Mouse (Mus musculus): ENCODE measurements around the gene Acaca. TPM values are rescaled to one million over a fixed set of nuclear protein-coding genes. Genes with fewer than 3 reads are reported as not detected.

Gene Acaca
- polyA plus RNA-seq, 1 experiment from 2014 or later, result 15.0 TPM

- Histone ChIP-seq H3K9ac (no peak overlapping the region), H3K4me3 (replicated peaks) (no peak overlapping the region), H3K9me3 (no peaks in the 10 kb centered on the region), H3K27ac (no peak overlapping the region), H3K27me3 (replicated peaks) (no peaks in the 10 kb centered on the region), H3K36me3 (no peaks in the 10 kb centered on the region), H3K4me1 (replicated peaks) (no peaks in the 10 kb centered on the region; the same call in 1 of the 2 replicates), H3K4me2 (replicated peaks) (no peak overlapping the region)
- no peak for ATAC-seq
- 75% methylated on average over 10 of the region's 10 CpGs for WGBS
Observed at GRCm38 (mm10) chr11:84193249-84193648, 63.8 kb downstream of the Acaca start.

DNA sequence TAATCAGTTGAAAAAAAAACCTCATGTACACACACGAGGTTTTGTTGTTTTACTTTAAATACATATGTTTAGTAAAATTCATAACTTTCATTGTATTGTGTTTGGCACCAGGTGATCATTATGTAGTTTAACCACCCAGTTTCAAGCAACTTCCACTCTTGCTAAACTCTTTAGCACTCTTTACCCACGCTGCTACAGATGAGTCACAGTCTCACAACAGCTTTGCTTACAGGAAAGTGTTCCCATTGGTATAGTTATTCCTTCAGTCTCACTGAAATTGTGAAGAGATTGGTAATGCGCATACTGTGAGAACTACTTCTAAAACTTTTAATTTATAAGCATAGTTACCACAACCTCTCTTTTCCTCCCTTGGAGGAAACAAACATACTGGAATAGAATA is 65.3 kb downstream of the Acaca start:
- WGBS, result 89% methylated on average over 3 of the region's 3 CpGs
- Histone ChIP-seq H3K36me3 (no peaks in the 10 kb centered on the region), H3K4me2 (replicated peaks) (no peak overlapping the region), H3K9ac (no peak overlapping the region), H3K27me3 (replicated peaks) (no peaks in the 10 kb centered on the region), H3K9me3 (no peaks in the 10 kb centered on the region), H3K27ac (no peak overlapping the region), H3K4me3 (replicated peaks) (no peak overlapping the region), H3K4me1 (replicated peaks) (no peaks in the 10 kb centered on the region; the same call in 1 of the 2 replicates)
- no peak for ATAC-seq

DNA sequence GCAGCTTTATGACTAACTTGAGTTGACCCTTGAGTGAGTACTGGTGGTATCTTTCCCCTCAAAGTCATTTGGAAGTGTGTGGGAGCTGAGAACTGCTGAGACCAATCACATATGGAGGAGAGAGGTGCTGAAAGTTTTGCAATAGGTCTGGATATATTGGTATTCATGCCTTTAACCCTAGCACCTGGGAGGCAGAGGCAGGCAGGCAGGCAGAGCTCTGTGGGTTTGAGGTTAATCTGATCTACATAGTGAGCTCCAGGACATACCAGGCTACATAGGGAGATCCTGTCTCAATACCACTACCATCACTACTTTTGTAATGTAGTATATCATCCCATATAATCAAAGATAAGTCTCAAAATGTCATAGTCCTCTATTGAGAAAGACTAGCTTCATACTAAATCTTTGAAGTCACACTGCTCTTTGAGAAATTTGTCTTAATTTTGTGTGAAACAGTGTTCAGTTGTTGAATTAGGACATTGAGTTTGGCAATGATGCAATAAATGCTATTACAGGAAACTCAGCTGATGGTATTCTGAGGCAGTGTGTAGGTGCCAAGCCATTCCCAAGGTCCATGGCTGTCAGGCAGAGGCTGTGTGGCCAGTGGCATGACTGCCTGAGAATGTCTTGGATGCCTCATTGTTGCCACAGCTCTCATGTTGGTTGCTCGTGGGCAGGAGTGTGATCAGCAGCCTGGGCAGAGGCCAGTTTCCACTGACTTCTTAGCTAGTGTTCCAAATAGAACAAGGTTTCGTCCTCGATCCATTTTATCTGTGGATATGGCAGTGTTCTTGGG is 68.3 kb downstream of the Acaca start:
- Histone ChIP-seq H3K4me3 (replicated peaks) (no peak overlapping the region), H3K27me3 (replicated peaks) (no peaks in the 10 kb centered on the region), H3K4me1 (replicated peaks) (no peaks in the 10 kb centered on the region; the same call in 1 of the 2 replicates), H3K27ac (no peak overlapping the region), H3K9ac (no peak overlapping the region), H3K4me2 (replicated peaks) (no peak overlapping the region), H3K36me3 (no peaks in the 10 kb centered on the region), H3K9me3 (no peaks in the 10 kb centered on the region)
- WGBS, result 89% methylated on average over 3 of the region's 3 CpGs
- no peak for ATAC-seq

GRCm38 (mm10) chr11:84205776-84206175 is 76.3 kb downstream of the Acaca start:
- Histone ChIP-seq H3K9ac (no peak overlapping the region), H3K4me1 (replicated peaks) (no peaks in the 10 kb centered on the region), H3K4me3 (replicated peaks) (no peak overlapping the region), H3K27ac (no peak overlapping the region), H3K36me3 (no peaks in the 10 kb centered on the region), H3K4me2 (replicated peaks) (no peak overlapping the region), H3K27me3 (replicated peaks) (no peaks in the 10 kb centered on the region), H3K9me3 (no peaks in the 10 kb centered on the region)
- no peak for ATAC-seq
- WGBS, result 58% methylated on average over 4 of the region's 4 CpGs

DNA sequence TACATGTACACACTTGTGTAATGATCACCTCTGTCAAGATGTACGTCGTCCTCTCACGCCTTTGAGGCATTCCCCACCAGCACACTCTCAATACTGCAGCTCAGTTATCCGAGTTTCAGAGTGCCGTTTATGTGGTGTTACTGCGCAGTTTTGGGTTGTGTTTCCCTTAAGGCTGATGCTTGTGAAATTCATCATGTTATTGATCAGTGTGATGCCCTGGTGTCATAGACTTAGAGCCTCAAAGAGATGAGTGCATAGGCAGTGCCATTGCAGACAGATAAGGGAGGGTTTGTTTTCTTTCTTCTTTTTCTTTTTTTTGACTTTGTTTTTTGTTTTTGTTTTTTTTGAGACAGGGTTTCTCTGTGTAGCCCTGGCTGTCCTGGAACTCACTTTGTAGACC is 81.4 kb downstream of the Acaca start:
- Histone ChIP-seq H3K27ac (no peak overlapping the region), H3K4me1 (replicated peaks) (no peaks in the 10 kb centered on the region), H3K9ac (no peak overlapping the region), H3K4me3 (replicated peaks) (no peak overlapping the region), H3K27me3 (replicated peaks) (no peaks in the 10 kb centered on the region), H3K4me2 (replicated peaks) (no peak overlapping the region), H3K36me3 (no peaks in the 10 kb centered on the region), H3K9me3 (no peaks in the 10 kb centered on the region)
- ATAC-seq, result no peak
- WGBS, result 95% methylated on average over 6 of the region's 6 CpGs

DNA sequence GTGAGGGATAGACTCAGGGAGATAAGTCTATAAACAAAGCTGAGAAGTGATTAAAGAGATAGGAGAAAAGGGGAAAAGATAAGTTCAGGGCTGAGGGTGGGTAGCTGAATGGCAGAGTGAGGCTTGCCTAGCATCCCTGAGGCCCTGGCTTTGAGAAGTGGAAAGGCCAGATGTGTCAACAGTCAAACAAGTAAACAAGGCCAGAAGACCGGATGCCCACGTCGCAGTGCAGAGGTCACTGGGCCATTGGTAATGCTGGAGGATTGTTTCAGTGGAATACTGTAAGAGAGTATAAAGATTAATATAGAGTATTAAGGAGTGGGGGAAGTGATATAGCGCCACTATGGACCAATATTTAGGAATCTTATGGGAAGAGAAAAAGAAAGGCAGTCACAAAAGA is 89.5 kb downstream of the Acaca start:
- ATAC-seq, result no peak
- H3K4me1 ChIP-seq (replicated peaks), result no peaks in the 10 kb centered on the region
- no peak overlapping the region for H3K27ac ChIP-seq
- no peaks in the 10 kb centered on the region for H3K9me3 ChIP-seq
- no peaks in the 10 kb centered on the region for H3K27me3 ChIP-seq (replicated peaks)
- H3K4me2 ChIP-seq (replicated peaks), result no peak overlapping the region
- H3K4me3 ChIP-seq (replicated peaks), result no peak overlapping the region
- no peak overlapping the region for H3K9ac ChIP-seq
- no peaks in the 10 kb centered on the region for H3K36me3 ChIP-seq
- WGBS, result 66% methylated on average over 4 of the region's 4 CpGs

DNA sequence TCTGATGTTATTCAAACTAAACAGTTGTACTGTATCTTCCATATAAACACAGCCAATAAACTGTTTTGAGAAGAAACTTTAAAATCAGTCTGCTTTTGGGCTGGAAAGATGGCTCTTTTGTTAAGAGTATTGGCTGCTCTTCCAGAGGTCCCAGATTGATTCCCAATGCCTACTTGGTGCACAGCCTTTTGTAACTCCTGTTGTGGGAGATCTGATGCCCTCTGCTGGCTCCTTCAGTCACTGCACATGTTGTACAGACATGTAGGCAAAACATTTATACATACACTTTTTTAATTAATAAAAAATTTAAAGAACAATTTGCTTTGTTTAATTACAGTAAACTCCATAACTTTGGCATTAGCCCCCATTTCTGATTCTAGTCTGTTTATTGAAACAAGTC is 114.1 kb downstream of the Acaca start:
- no peak for ATAC-seq
- Histone ChIP-seq H3K36me3 (no peaks in the 10 kb centered on the region), H3K9ac (no peak overlapping the region), H3K4me3 (replicated peaks) (no peak overlapping the region), H3K4me2 (replicated peaks) (no peak overlapping the region), H3K4me1 (replicated peaks) (0 out of 2 replicates have a peak, but pooled peaks cover 3% of the 10 kb centered on the region), H3K27ac (no peak overlapping the region), H3K9me3 (no peaks in the 10 kb centered on the region), H3K27me3 (replicated peaks) (no peaks in the 10 kb centered on the region)

DNA sequence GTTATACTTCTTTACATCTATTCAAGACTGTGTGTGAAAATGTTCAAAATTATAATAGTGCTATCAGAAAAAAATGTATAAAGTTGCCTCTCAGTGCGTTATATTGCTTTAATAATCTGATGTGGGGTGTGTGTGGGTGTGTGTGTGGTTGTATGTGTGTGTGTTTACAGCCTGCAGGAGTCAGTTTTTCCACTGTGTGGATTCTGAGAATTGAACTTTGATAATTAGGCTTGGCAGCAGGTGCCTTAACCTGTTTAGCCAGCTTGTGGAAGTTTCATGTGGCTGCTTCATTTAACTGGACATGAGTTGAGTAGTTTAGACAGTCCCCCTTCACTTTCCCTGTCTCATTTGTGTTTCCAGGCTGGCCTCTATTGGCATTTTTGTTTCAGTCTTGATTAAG is 117.9 kb downstream of the Acaca start:
- Histone ChIP-seq H3K27me3 (replicated peaks) (no peaks in the 10 kb centered on the region), H3K9ac (no peak overlapping the region), H3K9me3 (no peaks in the 10 kb centered on the region), H3K4me2 (replicated peaks) (no peak overlapping the region), H3K4me3 (replicated peaks) (no peak overlapping the region), H3K4me1 (replicated peaks) (0 out of 2 replicates have a peak, but pooled peaks cover 3% of the 10 kb centered on the region), H3K36me3 (no peaks in the 10 kb centered on the region), H3K27ac (no peak overlapping the region)
- peak; percentile 55 for ATAC-seq
- WGBS, result 75% methylated on average over 1 of the region's 1 CpGs

DNA sequence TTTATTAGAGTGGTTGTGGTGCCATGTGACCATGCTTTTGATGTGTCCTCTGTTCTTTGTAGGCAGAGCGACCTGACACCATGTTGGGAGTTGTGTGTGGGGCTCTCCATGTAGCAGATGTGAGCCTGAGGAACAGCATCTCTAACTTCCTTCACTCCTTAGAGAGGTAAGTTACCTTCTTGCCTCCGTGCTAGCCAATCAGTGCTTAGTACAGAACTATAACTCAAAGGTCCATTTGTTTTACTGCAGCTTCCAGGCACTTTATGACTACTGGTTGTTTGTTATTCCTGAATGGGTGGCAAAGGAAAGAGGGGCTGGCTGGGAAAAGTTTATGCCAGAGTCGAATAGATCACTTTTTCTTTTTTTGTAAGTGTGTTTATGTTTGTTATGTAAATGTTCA is 121.7 kb downstream of the Acaca start:
- no peak overlapping the region for H3K9ac ChIP-seq
- H3K27ac ChIP-seq, result no peak overlapping the region
- 0 out of 2 replicates have a peak, but pooled peaks cover 3% of the 10 kb centered on the region for H3K4me1 ChIP-seq (replicated peaks)
- H3K9me3 ChIP-seq, result no peaks in the 10 kb centered on the region
- 65% methylated on average over 3 of the region's 3 CpGs for WGBS
- no peak overlapping the region for H3K4me3 ChIP-seq (replicated peaks)
- H3K4me2 ChIP-seq (replicated peaks), result no peak overlapping the region
- H3K36me3 ChIP-seq, result no peaks in the 10 kb centered on the region
- ATAC-seq, result peak; percentile 64
- H3K27me3 ChIP-seq (replicated peaks), result no peaks in the 10 kb centered on the region

DNA sequence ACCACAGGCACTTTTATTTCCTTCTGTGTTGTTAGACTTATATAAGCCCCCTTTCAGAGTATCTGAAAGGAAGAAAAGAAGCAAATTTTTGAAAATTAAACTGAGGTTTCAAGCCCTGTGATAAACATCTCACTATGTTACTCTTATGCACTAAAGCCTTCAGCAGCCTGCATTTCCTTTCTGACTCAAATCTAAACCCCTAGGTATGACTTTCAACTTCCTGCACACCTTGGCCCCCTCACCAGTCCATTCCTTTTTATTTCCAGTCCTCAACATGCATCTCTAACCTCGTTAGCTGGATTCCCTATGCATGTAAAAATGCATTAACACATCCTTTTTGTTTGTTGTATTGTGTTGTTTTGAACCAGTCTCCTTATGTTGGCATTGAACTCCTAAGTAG is 123.0 kb downstream of the Acaca start:
- H3K4me2 ChIP-seq (replicated peaks), result no peak overlapping the region
- 92% methylated on average over 1 of the region's 1 CpGs for WGBS
- H3K9ac ChIP-seq, result no peak overlapping the region
- H3K36me3 ChIP-seq, result no peaks in the 10 kb centered on the region
- H3K4me1 ChIP-seq (replicated peaks), result 0 out of 2 replicates have a peak, but pooled peaks cover 1% of the 10 kb centered on the region
- H3K27ac ChIP-seq, result no peak overlapping the region
- H3K27me3 ChIP-seq (replicated peaks), result no peaks in the 10 kb centered on the region
- no peaks in the 10 kb centered on the region for H3K9me3 ChIP-seq
- no peak overlapping the region for H3K4me3 ChIP-seq (replicated peaks)
- ATAC-seq, result no peak

DNA sequence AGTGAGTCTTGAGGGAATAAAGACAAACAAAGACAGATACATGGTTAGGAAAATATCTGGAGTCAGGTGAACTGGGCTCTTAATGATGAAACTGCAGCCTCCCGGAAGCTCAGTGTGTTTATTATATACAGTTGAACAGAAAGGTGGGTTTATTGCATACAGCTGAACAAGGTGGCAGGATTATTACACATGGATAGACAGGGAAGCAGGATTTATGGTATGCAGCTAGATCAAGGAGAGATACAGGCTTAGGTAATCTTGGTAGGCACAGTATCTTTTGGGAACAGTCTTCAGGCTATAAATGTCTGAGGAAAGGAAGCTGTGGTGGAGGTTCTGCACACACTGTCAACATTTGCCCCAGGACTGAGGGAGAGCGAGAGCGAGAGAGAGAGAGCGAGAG is 126.4 kb downstream of the Acaca start:
- no peak overlapping the region for H3K9ac ChIP-seq
- H3K27me3 ChIP-seq (replicated peaks), result no peaks in the 10 kb centered on the region
- H3K27ac ChIP-seq, result no peak overlapping the region
- no peaks in the 10 kb centered on the region for H3K9me3 ChIP-seq
- ATAC-seq, result peak; percentile 91
- no peaks in the 10 kb centered on the region for H3K36me3 ChIP-seq
- WGBS, result 80% methylated on average over 4 of the region's 4 CpGs
- no peaks in the 10 kb centered on the region for H3K4me1 ChIP-seq (replicated peaks)
- no peak overlapping the region for H3K4me3 ChIP-seq (replicated peaks)
- H3K4me2 ChIP-seq (replicated peaks), result no peak overlapping the region

DNA sequence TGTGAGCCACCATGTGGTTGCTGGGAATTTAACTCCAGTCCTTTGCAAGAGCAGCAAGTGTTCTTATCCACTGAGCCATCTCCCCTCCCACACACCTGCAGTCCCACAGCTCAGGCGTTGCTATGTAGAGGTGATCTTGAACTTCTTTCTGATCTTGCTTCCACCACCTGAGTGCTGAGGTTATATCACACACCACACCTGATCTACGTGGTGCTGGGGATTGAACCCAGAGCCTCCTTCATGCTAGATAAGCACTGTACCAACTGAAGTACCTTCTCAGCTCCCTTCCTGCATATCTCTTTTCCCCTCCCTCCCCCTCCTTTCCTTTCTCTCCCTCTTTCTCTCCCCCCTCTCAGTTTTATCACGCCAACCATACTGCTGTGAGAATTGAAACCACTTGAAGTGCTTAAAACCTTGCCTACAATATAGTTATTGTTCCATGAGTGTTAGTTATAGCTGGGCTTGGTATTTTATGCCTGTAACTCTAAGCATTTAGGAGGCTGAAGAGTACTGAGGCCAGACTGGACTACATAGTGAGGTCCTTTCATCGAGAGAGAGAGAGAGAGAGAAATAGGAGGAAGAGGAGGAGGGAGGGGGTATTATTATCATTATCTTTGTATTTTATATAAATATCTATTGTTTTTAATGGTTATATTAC is 128.7 kb downstream of the Acaca start:
- H3K9ac ChIP-seq, result no peak overlapping the region
- ATAC-seq, result no peak
- no peak overlapping the region for H3K4me3 ChIP-seq (replicated peaks)
- WGBS, result 88% methylated on average over 4 of the region's 4 CpGs
- no peaks in the 10 kb centered on the region for H3K27me3 ChIP-seq (replicated peaks)
- H3K36me3 ChIP-seq, result 0 out of 2 replicates have a peak, but pooled peaks cover 2% of the 10 kb centered on the region
- H3K27ac ChIP-seq, result no peak overlapping the region
- no peaks in the 10 kb centered on the region for H3K9me3 ChIP-seq
- H3K4me2 ChIP-seq (replicated peaks), result no peak overlapping the region
- H3K4me1 ChIP-seq (replicated peaks), result no peaks in the 10 kb centered on the region

DNA sequence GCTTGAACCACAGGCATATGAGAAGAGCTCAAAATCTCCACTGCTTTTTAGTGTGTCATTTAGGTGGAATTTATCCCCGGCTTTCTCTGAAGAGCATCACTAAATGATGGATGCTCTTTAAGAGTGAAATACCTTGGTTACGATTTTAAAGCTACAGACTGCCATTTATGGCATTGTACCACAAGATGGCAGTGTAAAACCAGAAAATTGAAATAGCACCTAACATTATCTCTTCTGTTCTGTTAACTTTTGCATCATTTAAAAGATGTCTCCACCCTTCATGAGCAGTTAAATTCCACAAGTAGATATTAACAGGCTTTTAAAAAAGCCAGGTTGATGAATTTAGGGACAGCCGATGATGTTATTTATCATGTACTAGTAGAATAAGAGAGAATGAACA is 135.0 kb downstream of the Acaca start:
- peaks cover 16% of the 10 kb centered on the region; the same call in 1 of the 2 replicates for H3K36me3 ChIP-seq
- H3K4me3 ChIP-seq (replicated peaks), result no peak overlapping the region
- H3K9me3 ChIP-seq, result no peaks in the 10 kb centered on the region
- H3K27me3 ChIP-seq (replicated peaks), result no peaks in the 10 kb centered on the region
- no peak overlapping the region for H3K4me2 ChIP-seq (replicated peaks)
- no peak overlapping the region for H3K27ac ChIP-seq
- no peak overlapping the region for H3K9ac ChIP-seq
- H3K4me1 ChIP-seq (replicated peaks), result no peaks in the 10 kb centered on the region
- WGBS, result 61% methylated on average over 3 of the region's 3 CpGs
- no peak for ATAC-seq
